Mouse (Mus musculus): ENCODE measurements at regions not wholly inside any gene's neighbourhood (a gene's known extent, or its start where the extent isn't known, plus 50 kb on each side); places are given as distances from the start of the nearest gene placed in this dataset.

DNA sequence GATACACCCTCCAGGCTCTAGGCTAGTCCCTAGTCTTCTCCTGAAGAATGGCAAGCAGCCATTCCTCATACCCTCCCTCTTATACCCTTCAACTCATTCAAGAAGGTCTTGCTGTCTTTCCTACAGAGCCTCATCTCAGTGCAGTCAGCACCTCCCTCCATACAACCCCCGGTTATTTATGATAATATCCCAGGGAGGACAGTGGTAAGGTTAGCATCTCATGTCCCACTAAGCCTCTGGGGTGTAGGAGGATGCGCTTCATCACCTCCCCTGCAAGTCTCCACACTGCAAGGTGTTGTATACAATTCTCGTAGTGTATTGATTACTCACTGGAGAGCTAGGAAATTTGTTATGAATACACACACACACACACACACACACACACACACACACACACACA lies 80.2 kb upstream of the Shisa6 start:
- TF ChIP-seq CTCF (IDR thresholded peaks at IDR 0.05; ENCODE audit: low read depth, low read length) (no peak), POLR2A (IDR thresholded peaks at IDR 0.05; ENCODE audit: extremely low read depth, insufficient read depth, low read length) (no peak)
